Mouse (Mus musculus): ENCODE measurements around the gene Dytn.
A peak's percentile ranks its signal among the peaks of the same experiment; 100 is the strongest.
"Not testable (repeated sequence)": the region's sequence is repeated elsewhere in the genome, so short reads cannot be mapped to it uniquely, and the experiment has no call there.

The Dytn gene

GRCm38 (mm10) chr1:63686827-63687226 is at the start of gene Dytn:
TSS of gene Dytn (minus strand) at chr1:63686927.
- DNase-seq (ENCODE audit: low read depth, low spot score): no peak

DNA sequence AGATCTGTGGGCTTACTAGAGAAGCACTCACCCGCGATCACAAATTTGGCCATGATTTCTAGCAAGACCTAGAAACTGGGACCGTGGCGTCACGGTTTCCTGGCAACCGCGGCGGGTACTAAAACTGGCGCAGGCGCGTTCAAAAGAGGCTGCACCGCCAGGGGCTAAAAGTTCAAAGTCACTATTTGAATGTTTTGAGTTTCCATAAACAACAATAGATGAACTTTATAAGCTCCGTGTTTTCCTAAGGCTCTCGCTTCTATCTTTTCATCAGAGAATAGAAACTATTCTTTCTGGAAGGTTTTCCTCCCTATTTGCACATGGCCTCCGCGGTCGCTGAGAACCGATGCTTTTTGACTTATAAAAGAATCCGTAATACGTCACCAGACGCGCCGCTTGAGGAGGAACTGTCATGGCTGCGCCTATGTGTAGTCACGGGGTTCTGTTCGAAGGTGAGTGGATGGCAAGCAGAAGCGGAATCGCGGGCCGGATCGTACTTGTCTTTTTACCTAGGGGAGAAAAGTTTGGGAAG is 43.6 kb upstream of the Dytn start, which contains the start of the genes Mdh1b and Fastkd2:
Gene Mdh1b, minus strand, starts transcription at position 79 of the 532 bp plus-strand sequence.
Gene Fastkd2, plus strand, starts transcription at position 375 of the 532 bp plus-strand sequence.
- peak; percentile 95 for DNase-seq (ENCODE audit: low read depth, low spot score)

DNA sequence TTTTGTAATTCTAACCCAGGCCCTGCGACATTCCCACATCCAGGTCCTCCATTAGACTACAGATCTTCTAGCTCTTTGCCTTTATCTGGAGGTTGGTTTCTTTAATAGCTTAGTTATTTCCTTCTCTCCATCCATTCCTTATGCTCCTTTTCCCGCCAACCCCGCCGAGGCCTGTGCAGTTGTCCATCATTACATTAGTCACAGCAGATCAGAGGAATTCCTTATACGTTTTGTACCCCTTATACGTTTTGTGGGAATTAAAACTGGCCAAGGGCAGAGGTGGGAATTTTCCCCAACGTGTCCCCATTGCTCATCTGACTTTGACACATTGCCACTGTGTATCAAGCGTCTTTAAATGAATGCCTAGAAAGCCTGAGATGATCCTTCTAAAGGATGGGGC is 43.1 kb upstream of the Dytn start:
- DNase-seq (ENCODE audit: low read depth, low spot score): no peak

GRCm38 (mm10) chr1:63720161-63720560 is 33.4 kb upstream of the Dytn start:
- DNase-seq (ENCODE audit: low read depth, low spot score): no peak

- no peak for DNase-seq (ENCODE audit: low read depth, low spot score)
Measured at GRCm38 (mm10) chr1:63708876-63709275, 22.1 kb upstream of the Dytn start.

GRCm38 (mm10) chr1:63705733-63706132 is 19.0 kb upstream of the Dytn start:
- no peak for DNase-seq (ENCODE audit: low read depth, low spot score)

DNA sequence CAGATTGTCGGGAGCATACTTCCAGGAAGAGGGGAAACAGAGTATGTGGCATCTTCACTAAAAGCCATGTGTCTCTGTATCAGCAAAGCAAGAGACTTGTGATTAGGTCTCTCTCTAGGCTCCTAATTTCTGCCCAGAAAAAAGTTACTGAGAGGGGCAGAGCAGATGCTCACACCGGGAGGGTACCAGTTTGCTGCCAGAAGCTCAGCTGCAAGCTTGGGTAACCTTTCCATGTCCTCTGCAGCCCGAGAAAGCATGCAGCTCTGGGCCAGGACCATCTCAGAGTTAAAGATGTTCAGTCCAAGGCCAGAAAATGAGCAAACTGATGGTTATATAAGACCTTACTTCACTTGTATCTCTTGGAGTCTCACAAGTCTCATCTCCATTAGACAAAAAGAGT is 10.1 kb upstream of the Dytn start:
- DNase-seq (ENCODE audit: low read depth, low spot score): no peak

- DNase-seq (ENCODE audit: low read depth, low spot score): no peak
Measured at GRCm38 (mm10) chr1:63675975-63676374, 10.8 kb downstream of the Dytn start.

GRCm38 (mm10) chr1:63668852-63669160 is 17.9 kb downstream of the Dytn start:
- peak; percentile 73 for DNase-seq (ENCODE audit: low read depth, low spot score)

DNA sequence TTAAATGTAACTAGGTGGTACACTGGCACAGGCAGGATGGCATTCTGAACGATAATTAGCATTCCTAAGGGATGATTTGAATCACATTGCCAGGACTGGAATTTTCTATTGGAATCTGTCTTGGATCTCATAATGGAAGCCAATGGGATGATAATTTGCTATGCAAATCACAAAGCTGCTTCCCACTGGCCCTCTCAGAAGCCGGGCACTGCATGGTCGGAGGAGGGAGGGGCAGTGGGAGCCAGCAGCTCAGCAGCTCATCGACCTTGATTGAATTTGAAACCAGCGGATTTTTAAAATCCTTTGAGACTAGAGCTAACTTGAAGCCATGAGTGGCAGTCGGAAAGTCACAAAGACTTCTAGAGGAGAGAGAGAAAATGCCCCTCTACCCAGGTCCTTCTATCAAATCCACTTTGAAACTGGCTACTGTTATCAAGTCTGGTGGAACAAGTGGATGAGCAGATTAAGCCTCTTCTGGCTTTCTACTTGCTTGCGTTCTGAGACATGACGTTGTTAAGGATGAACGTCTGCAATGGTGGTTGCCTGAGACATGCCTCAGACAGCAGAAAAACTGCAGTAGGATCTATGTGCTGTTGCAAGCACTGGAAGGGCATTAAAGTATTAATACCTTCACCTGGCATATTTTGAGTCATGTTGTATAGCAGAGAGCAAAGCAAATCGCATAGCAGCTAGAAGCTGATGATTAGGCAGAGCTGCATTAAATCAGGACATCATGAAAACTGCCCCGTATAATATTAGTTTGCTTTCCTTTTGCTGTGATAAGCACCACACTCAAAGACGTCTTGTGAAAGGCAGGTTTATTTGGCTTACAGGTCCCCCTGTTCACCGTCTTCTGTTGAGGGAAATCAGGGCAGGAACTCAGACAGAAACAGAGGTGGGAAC is 18.5 kb downstream of the Dytn start:
- DNase-seq (ENCODE audit: low read depth, low spot score): peak; percentile 48

DNA sequence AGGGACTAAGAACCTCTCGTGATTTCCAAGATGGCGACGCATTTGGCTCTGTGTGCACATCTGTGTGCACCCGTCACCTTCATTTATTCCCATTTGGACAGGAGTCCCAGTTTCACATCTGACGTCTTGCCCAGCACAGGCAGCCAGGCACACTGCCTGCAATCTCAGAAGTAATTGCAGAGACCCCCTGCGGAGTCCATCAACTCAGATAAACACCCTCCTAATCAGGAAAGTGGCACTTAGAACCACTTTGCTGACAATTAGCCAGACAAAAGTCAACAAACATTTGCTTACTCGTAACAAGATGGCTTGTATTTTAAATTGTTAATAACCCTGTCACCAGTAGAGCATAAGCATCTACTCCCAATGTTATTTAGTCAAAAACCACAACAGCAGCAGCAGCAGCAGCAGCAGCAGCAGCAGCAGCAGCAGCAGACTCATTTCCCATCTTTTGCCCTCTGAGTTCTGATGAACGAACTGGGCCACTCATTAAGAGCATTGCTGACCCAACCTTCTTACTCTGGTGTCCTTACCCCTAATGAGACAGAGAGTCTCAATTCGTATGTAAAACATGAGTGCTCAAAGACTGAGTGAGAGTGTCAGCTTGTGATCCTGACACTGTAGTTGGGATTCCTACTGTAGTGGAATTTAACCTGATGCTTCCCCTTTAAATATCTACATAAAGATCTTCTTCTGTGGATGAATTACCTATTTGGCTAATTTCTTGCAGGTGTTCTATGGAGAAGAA is 19.4 kb downstream of the Dytn start:
- DNase-seq (ENCODE audit: low read depth, low spot score): peak; percentile 69

DNA sequence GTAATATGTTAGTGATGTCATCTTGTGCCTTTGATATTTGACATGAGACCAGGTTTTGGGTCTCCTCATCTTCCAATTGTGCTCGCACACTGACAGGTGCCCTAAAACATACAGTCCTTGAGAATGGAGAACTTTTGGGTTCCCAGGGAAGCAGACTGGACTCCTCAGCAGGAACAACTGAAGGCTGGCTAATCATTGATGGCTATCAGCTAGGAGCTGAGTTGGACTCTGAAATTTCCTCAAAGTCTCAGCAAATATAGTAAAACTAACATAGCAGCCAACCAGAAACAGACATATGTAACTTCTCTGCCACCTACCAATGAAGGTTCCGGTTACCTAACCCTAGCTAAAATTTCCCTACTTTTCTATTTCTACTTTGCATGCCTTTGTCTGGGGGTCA is 20.6 kb downstream of the Dytn start:
- no peak for DNase-seq (ENCODE audit: low read depth, low spot score)

- DNase-seq (ENCODE audit: low read depth, low spot score): peak; percentile 85
Measured at GRCm38 (mm10) chr1:63659591-63659990, 27.1 kb downstream of the Dytn start.

DNA sequence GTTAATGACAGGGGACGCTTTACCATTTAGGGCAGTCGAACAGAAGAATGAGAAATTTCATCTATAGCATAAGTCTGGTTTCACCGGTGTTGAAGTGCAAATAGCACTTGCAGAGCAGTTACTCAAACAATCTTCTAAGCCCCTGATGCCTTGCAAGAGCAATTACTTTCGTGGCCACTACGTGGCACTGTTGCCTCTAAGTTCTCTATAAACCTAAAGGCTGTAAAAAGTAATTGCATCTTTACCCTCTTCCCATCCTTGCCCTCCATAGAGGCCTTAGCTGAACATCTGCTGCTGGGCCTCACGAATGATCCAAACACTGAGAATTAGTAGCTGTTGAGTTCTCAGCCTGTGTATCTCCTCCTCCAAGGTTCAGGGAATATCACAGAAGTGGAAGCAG is 28.7 kb downstream of the Dytn start:
- peak; percentile 87 for DNase-seq (ENCODE audit: low read depth, low spot score)

DNA sequence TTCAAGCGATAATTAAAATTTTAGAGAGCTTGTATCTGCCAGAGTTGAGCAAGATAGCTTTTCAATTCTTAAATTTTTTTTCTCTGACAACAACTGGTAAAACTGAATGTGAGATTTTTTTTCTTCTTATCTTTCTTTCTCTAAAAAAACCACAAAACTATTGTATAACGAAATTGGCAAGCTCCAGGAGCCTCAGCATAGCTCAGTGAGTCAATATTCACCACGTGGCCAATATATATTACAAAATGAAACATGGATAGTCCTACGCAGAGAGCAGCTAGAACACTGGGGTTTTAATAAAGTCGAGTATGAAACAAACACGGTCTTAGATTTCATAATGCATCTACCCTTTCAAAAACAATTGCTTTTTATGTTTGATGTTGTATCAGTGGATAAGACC is 46.8 kb downstream of the Dytn start:
- DNase-seq (ENCODE audit: low read depth, low spot score): no peak

DNA sequence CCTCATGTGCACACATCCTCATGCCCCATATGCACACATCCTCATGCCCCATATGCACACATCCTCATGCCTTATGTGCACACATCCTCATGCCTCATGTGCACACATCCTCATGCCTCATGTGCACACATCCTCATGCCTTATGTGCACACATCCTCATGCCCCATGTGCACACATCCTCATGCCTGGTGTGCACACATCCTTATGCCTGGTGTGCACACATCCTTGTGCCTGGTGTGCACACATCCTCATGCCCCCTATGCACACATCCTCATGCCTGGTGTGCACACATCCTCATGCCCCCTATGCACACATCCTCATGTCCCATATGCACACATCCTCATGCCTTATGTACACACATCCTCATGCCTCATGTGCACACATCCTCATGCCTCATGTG is 56.3 kb downstream of the Dytn start:
- DNase-seq (ENCODE audit: low read depth, low spot score): not testable (repeated sequence)

GRCm38 (mm10) chr1:63628211-63628610 is 58.5 kb downstream of the Dytn start:
- DNase-seq (ENCODE audit: low read depth, low spot score): no peak

DNA sequence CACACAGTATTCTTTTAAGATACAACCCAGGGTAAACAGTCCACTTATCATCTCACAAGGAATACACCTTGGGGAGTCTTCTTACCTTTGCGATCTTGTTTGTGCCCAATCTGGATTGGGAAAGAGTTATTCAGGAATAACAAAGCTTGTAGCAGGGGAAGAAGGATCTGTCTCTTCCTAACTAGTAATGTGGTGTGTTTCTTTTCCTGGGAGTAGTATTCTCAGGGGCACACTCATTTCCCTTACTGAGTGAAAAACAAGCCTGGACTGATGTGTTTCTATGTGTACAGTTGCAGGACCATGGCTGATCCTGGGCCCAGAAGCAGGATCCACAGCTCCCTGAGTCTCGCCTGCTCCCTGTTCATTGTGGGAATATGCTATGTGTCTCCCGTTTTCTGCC is 71.1 kb downstream of the Dytn start, which contains the start of gene Gm39653:
Gene Gm39653, plus strand, starts transcription at position 301 of the 400 bp plus-strand sequence.
- DNase-seq (ENCODE audit: low read depth, low spot score): no peak

DNA sequence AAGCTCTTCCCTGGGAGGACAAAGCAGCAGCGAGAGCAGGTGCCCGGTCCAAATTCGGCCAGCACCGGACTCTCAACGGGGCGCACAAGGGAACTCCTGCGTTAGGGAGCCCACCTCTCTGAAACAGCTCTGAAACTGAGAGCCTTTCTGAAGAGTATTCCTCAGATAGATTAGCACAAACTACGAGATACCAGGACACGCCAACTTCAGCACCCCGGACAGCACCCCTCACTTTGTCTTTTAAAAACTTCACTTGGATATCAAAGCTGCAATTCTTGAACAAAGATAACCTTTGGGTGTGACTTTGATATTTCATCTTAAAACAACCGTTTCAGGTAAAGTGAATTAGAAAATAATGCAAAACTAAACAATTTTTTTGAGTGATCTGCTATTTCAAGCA is 72.1 kb downstream of the Dytn start:
- DNase-seq (ENCODE audit: low read depth, low spot score): peak; percentile 68

GRCm38 (mm10) chr1:63609613-63610012 is 77.1 kb downstream of the Dytn start:
- DNase-seq (ENCODE audit: low read depth, low spot score): peak; percentile 60

GRCm38 (mm10) chr1:63603870-63604500 is 82.7 kb downstream of the Dytn start:
- no peak for DNase-seq (ENCODE audit: low read depth, low spot score)

DNA sequence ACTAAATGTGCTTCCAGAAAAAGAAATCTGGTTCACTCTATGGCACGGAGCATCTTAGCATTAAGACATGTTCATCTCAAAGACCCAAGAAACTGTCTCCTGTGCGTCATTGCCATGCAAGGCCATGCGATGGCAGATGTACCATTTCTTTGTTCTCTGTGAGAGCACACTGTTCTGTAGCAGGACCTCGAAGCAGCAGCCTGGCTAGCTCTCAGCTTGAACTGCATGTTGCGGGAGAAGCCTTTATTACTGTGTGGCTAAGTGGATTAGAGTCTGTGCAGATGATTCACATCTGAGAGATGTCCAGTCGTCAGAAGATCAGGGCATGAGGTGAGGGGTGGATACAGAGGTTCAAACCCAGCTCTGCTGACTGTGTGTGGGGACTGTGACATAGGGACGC is 99.9 kb downstream of the Dytn start:
- no peak for DNase-seq (ENCODE audit: low read depth, low spot score)

Measured in ES-CJ7 (cell line).